Mouse (Mus musculus) inflammation-experienced regulatory T-cells, adult 6 months (primary cell): Measurements from ENCODE around the gene Il1r2. TPM values are rescaled to one million over a fixed set of nuclear protein-coding genes. Genes with fewer than 3 reads are reported as not detected.

ENCODE experiments used
- ATAC-seq: one replicate; pipeline ENCODE4 v1.8.0; 2017
- polyA plus RNA-seq, 3 experiments: library from polyadenylated mRNA; unstranded; fragments of 100-300 nt; shearing (Covaris generic); gene quantifications; one replicate each; pipeline ENCODE4 v1.2.1; 2017

The Il1r2 gene
- polyA plus RNA-seq, 3 experiments from 2014 or later = 110 to 229 (median 126) TPM

GRCm38 (mm10) chr1:40132721-40133120 lies 58.8 kb downstream of the Il1r2 start:
- no peak for ATAC-seq

GRCm38 (mm10) chr1:40133567-40133966 lies 59.7 kb downstream of the Il1r2 start:
- no peak for ATAC-seq

- ATAC-seq = no peak
Observed at GRCm38 (mm10) chr1:40139798-40140532, 66.1 kb downstream of the Il1r2 start.

GRCm38 (mm10) chr1:40156096-40156495 lies 82.2 kb downstream of the Il1r2 start:
- ATAC-seq = no peak

GRCm38 (mm10) chr1:40163329-40163917 lies 89.5 kb downstream of the Il1r2 start:
- no peak for ATAC-seq

GRCm38 (mm10) chr1:40164331-40164730 lies 90.5 kb downstream of the Il1r2 start:
- no peak for ATAC-seq

GRCm38 (mm10) chr1:40167585-40167984 lies 93.7 kb downstream of the Il1r2 start:
- no peak for ATAC-seq

GRCm38 (mm10) chr1:40171878-40172277 lies 98.0 kb downstream of the Il1r2 start:
- ATAC-seq = no peak

- no peak for ATAC-seq
Observed at GRCm38 (mm10) chr1:40174146-40174545, 100.3 kb downstream of the Il1r2 start.

Other genes with a start within 250 kb of the Il1r2 start
- 10 to 100 TPM; 16.0 to 44.7 (median 36.6) TPM for gene Map4k4, start 173.2 kb upstream of the Il1r2 start, polyA plus RNA-seq
- 1 to 10 TPM in 1 of 3 experiments, under 1 TPM in 2; 0.63 to 3.1 (median 0.67) TPM for gene Il1r1, start 151.0 kb downstream of the Il1r2 start, polyA plus RNA-seq